Mouse (Mus musculus): Measurements from ENCODE around the gene Mks1. TPM values are rescaled to one million over a fixed set of nuclear protein-coding genes. Genes with fewer than 3 reads are reported as not detected.

The Mks1 gene
- total RNA-seq (2023) = 15.6 to 18.2 TPM (median 16.7 TPM) in 4 replicates

DNA sequence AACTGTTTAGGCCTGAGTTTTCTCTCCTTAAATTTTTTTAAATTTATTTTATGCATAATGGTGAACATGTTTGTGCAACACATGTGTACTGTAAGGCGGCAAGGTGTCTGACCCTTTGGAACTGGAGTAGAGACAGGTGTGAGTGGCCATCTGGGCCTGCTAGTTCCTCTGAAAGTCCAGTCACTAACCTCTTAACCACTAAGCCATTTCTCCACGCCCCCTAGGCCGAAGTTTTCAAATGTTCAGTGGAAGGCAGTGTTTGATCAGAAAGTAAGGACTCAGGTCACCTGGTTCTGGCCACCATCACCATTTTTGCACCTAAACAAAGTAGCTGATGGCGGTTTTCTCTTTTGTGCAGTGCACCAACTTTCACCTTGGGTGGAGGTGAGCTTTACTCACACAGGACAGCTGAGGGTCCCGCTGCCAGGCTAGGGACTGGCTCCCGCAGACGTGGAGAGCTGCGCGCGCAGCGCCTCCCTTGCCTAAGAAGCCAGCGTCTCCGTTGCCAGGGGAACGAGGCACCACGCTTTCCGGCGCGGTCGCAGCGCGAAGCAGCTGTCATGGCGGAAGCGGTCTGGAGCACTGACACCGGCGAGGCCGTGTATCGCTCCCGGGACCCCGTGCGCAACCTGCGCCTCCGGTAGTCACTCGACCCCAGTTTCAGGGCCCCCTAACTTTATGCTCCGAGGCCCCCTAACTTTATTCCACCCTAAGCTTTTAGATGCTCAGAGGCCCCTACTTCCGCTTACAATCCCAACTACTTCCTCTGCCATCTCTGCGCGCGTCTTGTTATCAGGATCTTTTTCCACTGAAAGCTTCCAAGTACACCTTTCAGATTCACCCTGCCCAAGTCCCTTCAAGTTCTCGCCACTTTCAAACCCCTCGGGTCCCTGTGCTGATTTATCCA, at the start of gene Mks1:
Gene Mks1 (plus strand): TSS at position 526 of the 907 bp plus-strand sequence.

DNA sequence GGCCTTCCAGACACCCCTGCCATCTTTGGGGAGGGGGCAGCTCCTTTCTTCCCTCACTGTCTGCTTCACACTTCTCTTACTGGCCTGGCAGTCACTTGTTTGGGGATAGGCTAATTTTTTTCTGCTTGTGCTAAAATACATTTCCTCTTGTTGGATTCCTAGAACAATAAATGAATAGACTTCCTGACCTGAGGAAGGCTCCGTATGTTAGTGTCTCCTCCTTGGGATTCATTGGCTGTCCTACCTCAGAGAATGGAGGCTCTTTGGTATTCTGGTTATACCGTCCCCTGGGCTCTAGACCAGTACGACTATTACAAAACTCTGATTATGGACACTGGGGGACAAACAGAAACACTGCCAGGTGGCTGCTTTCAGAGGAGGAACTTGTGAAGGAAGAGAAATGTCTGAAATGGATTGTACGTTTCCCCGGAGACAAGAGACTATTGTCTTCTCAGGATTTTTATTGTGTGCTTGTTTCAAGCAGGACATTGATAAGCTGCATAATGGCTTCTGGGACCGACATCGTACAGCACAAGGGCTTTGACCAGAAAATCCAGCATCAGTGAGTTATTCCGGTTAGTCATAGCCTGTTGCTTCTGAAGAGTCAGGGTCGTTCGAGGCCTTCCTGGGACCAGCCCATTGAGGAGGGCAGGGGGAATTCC, 24.6 kb upstream of the Mks1 start, which contains the start of gene Lpo:
Gene Lpo (minus strand): TSS at position 51 of the 662 bp plus-strand sequence.

DNA sequence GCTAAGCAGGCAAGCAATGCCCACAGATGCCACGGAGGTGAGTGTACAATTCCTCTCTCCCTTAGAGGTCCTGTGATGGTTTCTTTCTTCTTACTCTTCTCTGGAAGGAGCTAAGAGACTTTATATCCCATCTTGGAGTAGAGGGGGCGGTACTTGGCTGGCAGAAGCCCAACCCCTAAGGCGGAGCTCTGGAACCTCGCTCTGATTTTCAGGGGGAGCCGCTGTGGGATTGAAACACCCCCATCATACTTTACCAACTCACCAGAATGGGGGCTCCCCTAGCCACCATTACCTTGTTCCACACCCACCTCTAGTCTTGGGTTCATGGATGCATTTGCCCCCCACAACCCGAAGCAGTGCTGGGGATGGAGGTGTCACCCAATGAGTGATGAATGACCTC, 22.4 kb downstream of the Mks1 start, which contains the start of gene Epx:
Gene Epx (minus strand): TSS at position 101 of the 400 bp plus-strand sequence.

DNA sequence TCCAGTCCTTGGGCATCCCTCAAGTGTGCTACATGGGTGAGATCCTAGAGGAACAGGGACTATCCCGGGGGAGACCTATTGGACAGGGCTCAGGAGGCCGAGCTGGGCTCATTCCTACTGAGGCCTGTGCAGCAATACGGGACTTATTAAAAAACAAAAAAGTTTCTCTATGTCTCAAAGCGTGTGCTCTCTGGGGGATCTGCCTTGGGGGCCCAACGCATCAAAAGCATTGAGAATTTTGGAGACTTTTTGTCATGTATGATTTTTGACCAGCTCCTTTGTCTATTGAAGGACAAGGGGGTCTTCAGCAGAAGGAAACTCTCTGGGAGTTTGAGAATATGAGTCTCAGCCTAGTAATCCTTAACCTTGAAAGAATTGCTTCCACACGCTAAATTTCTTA, 39.2 kb downstream of the Mks1 start, which contains the start of gene Olfr462:
Gene Olfr462 (minus strand): TSS at position 101 of the 400 bp plus-strand sequence.

DNA sequence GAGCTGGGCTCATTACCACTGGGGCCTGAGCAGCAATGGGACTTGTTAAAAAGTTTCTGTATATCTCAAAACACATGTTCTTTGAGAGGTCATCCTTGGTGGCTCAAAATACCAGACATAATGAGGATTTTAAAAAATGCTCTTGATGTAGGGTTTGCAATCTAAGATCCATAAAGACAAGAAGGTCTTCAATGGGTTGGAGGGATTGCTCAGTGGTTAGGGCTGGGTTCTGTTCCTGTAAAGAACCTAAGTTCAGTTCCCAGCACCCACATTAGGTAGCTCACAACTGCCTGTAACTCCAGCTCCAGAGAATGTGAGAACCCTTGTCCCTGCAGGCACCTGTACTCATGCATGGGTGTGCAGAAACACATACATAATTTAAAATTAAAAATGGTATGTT, 44.3 kb downstream of the Mks1 start, which contains the start of gene Olfr463:
Gene Olfr463 (minus strand): TSS at position 101 of the 400 bp plus-strand sequence.

Other genes starting within 250 kb of the Mks1 start
- gene Hsf5, start 236.1 kb upstream of the Mks1 start, total RNA-seq (2023) = 0.16 to 0.45 TPM (median 0.23 TPM) in 3 of 4 replicates, not detected in the other
- 5.7 to 9.3 TPM (median 6.0 TPM) in 4 replicates for gene Rnf43, start 190.5 kb upstream of the Mks1 start, total RNA-seq (2023)
- 129 to 138 TPM (median 134 TPM) in 4 replicates for gene Supt4a, start 115.7 kb upstream of the Mks1 start, total RNA-seq (2023)
- gene Tspoap1, start 92.7 kb upstream of the Mks1 start, total RNA-seq (2023) = 10.0 to 14.4 TPM (median 11.1 TPM) in 4 replicates
- gene Mpo, start 59.6 kb upstream of the Mks1 start, total RNA-seq (2023) = 0.54 to 1.1 TPM in 2 of 4 replicates, not detected in the others
- not detected in 4 replicates for gene Lpo, start 24.9 kb upstream of the Mks1 start, total RNA-seq (2023)
- gene Epx, start 22.3 kb downstream of the Mks1 start, total RNA-seq (2023) = not detected in 4 replicates
- not detected in 4 replicates for gene Olfr462, start 39.1 kb downstream of the Mks1 start, total RNA-seq (2023)
- not detected in 4 replicates for gene Olfr463, start 44.2 kb downstream of the Mks1 start, total RNA-seq (2023)
- gene Olfr464, start 67.8 kb downstream of the Mks1 start, total RNA-seq (2023) = not detected in 4 replicates
- 11.3 to 13.6 TPM (median 12.1 TPM) in 4 replicates for gene Dynll2, start 134.3 kb downstream of the Mks1 start, total RNA-seq (2023)
- 318 to 366 TPM (median 354 TPM) in 4 replicates for gene Srsf1, start 194.2 kb downstream of the Mks1 start, total RNA-seq (2023)
- 70.3 to 73.4 TPM (median 71.7 TPM) in 4 replicates for gene Vezf1, start 215.1 kb downstream of the Mks1 start, total RNA-seq (2023)
- 5.0 to 9.4 TPM (median 6.8 TPM) in 4 replicates for gene Cuedc1, start 244.8 kb downstream of the Mks1 start, total RNA-seq (2023)

All from B cell, adult 62 days (primary cell).